Mouse (Mus musculus) cerebral cortex, adult 2 months (tissue): ENCODE data around the gene Tyro3.

ENCODE experiments used
- WGBS: fragments of 180-500 bp; shearing (Covaris S2); methylation state at CpG from one replicate; pipeline ENCODE4 v1.1.7; 2018; 5-methylcytosine and 5-hydroxymethylcytosine counted together

Tyro3 gene

DNA sequence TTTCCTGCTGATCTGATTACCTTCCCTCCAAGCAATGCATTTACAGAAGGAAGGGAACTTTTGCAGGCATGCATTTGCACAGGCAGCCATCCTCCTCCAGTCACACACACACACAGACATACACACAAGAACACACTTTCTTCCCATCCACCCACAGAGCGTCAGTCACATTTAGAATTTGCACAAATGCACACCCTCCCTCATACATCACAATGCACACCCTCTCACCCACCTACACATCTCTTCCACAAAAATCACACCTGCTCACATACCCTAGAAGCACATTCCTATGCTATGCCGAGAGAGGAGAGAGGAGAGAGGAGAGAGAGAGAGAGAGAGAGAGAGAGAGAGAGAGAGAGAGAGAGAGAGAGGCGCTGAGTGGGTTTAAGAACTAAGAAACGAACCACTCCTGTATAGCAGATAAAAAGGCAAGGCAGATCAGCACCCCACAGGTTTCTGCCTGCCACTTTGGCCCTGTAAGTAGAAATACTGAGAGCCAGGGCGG lies at the start of gene Tyro3:
TSS of gene Tyro3 (plus strand) at position 455 of the 505 bp plus-strand sequence.
- WGBS = 54% methylated on average over 5 of the region's 5 CpGs

DNA sequence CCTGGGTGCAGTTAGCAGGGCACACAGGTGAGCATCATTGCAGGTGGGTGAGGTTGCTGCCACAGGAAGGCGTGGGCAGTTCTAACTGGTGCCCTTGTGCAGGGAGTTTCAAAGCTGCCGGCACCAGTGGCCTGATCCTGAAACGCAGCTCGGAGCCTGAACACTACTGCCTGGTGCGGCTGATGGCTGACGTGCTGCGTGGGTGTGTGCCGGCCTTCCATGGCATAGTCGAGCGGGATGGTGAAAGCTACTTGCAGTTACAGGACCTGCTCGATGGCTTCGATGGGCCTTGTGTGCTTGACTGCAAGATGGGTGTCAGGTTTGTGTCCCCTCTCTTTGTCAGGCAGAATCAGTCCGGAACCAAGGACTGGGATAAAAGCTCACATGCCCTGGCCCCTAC lies 48.3 kb upstream of the Tyro3 start:
- 62% methylated on average over 13 of the region's 13 CpGs for WGBS

DNA sequence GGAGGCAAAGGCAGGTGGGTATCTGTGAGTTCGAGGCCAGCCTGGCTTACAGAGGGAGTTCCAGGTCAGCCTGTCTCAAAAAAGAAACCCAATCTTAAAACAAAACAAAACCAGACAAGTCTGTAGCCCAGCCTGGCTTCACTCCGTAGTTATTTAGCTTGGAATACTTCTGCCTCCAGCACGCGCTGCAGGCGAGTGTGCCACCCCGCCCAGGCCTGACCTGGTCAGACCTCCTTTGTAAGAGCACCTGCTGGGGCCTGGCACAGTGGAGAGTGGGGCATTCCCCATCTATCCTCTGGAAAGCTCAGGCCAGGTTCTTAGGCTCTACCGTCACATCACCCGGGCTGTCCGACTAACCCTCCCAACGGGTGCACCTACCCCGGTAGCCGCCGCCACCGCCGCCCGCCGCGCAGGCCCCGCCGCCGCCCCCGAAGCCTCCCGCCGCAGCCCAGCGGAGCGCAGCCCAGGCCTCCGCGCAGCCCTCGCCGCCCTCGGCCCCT lies 39.9 kb upstream of the Tyro3 start:
- 5% methylated on average over 31 of the region's 31 CpGs for WGBS

DNA sequence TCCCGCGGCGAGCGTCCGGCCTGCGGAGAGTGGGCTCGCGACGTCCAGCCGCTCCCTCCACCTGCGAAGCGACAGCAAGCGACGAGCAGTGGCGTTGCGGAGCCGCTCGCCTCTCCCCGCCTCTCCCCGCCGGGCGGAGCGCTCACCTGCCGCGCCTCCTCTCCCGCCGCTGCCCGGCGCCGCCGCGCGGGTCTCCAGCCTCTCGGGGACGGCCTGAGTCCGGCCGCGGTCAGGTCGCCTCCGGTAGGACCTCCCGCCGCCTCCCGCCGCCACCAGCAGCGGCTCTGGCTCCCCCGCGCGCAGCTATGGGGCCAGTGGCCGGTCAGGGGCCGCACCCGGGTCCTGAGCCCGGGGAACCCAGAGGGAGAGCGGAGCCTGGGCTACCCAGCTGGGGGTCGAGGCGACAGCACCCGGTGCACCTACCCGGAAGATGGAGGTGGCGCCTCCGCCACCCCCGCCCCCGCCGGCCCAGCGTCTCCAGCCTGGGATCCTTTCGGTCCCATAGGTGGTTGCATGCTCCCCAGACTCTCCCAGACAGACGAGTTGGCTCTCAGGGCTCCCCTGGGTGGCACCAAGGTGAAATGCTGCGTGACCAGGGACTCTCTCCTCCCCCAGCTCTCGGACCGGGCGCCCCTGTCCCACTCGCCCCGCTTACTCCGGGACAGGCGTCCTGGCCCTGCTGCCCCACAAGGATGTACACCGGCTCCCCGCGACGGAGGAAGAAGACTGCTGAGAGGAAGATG lies 39.3 kb upstream of the Tyro3 start:
- WGBS = under 1% methylated on average over 75 of the region's 77 CpGs

DNA sequence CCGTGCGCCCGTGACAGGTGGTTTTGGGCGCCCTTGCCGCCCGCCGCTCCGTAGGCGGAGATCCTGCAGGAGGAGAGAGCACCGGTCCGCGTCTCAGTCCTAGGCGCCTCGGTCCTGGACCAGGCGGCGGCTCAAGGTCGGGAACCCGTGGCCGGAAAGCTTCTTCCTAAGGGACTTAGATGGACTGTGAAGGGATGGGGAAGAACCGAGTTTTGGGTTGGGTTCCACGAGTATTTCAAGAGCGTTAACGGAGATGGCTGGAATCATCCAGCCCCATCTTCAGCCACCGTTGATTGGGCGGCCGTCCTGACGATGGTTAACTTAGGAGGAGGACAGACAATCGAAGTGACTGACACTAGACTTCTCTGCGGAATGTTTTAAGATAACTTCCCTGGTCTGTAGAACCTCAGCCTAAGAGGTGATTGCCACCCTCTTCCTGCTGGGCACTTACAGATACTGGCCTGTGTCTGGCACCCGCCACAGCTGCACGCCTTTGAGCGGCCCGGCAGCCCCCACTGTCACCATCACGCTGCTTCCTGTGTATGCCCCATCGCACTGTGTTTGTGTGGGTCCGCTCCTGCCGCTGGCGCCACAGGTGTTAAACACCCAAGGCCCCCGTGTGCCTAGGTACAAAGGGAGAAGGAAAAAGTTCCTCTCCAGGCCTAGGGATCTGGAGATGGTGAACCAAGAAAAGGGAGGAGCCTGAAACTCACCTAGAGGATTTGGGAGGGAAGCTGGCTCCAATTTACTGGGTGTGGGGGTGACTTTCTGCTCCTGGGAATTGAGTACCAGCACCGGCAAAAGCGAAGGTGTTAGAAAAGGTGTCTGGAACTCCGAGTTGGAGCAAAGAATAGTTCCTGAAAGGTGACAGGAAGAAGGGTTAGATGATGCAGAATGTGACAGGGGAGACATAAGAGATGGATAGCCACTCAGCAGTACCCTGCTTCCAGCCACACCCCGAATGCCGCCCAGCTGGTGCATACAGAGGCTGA lies 38.4 kb upstream of the Tyro3 start:
- 11% methylated on average over 44 of the region's 44 CpGs for WGBS

DNA sequence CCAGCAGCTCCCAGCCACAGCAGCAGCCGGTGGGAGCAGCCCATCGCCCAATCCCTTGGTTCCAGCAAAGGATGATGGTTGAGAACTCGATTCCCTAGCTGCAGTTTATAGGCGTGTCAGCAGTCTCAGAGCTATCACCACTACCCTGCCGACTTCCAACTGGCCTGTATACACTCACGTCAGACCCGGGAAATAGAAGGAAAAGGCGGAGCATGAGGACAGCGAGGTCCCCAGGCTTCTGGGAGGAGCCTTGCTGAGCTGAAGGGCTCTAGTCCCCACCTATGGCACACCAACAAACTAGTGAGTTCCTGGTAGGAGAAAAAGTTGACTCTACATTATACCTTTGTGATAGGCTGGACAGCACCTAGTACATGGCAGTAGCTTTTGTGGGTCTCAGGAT lies 37.3 kb upstream of the Tyro3 start, which contains the start of gene Ltk:
TSS of gene Ltk (minus strand) at position 181 of the 400 bp plus-strand sequence.
- WGBS = 52% methylated on average over 9 of the region's 9 CpGs

DNA sequence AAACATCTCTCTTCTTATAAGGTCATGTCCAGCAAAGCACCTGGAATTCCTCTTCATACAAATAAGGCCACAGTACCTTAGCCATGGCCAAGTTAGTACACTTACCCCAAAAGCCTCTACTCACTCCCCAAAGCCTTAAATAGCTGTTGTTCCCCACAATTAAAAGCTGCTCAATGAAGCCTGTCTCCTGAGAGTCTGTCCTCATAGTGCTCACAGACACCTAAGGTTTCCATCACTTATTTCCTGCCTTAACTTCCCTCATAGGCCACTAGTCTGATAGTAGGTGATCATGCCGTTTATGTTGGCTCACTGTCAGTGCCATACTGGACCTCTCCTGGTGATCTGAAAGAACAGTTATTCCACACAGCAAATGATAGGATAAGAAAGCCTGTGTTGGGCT lies 35.3 kb upstream of the Tyro3 start:
- WGBS = 75% methylated on average over 1 of the region's 1 CpGs

DNA sequence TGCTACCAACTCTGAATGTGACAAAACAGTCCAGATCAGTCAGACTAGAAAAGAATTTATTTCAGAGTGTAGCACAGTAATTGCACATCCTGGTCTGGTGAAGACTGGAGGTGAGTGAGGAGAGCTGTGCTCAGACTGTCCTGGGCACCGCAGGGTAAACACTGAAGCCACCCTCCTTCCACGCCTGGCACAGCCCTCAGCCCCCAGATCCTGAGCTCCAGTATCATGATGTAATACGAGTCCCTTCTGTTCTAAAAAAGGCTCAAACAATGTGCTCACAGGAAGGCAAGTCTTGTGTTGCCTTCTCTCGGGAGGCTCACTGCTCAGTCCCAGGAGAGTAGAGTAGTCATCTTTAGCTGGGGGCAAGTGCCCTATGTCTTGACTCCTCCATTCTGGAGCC lies 33.6 kb upstream of the Tyro3 start:
- 36% methylated on average over 4 of the region's 4 CpGs for WGBS

DNA sequence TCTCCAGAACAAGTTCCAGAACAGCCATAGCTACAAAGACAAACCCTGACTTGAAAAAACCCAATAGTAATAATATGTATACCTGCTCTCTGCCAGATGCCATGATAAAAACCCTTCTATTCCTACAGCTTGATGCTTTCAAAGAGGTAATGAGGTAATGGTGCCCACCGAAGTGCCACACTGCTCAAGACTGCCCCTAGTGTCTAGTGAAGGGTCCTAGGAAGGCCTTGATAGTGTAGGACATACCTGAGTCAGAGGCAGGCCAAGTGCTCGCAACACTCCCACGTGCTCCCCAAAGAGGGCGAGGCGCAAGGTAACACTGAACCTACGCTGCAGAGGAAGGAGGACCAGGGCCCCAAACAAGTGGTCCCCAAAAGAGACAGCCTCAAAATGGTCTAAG lies 30.3 kb upstream of the Tyro3 start:
- 95% methylated on average over 6 of the region's 6 CpGs for WGBS

DNA sequence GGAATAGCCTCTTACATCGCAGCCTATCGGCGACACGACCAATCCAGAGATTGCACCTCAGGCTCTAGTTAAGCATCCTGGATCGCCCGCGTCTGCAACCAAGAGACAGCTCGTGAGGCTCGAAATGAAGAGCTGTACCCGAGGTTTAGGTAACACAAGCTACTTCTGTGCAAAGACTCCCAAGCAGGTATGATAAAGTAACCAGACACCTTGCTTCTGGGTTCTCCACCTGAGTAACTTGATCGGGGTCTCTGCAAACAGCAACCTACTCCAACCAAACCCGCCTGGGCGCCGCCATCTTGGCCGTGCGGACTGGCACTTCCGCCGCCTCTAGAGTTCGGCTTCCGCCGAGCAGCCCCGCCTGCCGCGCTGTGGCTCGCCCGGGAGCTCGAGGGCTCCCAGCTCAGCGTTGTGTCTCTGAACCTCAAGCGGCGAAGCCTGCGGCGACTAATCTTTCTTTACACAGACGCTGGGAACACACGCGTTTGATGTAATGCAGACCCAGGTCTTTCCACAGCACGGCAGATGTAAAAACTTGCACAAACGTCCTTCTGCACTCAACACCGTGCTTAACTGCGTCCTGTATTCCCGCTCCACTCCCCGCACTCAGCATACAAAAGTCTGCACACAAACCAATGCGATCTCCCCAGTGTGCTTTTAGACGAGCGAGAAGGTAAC lies 10.2 kb upstream of the Tyro3 start, which contains the start of gene Rpap1:
TSS of gene Rpap1 (minus strand) at position 332 of the 678 bp plus-strand sequence.
- WGBS = under 1% methylated on average over 44 of the region's 44 CpGs

DNA sequence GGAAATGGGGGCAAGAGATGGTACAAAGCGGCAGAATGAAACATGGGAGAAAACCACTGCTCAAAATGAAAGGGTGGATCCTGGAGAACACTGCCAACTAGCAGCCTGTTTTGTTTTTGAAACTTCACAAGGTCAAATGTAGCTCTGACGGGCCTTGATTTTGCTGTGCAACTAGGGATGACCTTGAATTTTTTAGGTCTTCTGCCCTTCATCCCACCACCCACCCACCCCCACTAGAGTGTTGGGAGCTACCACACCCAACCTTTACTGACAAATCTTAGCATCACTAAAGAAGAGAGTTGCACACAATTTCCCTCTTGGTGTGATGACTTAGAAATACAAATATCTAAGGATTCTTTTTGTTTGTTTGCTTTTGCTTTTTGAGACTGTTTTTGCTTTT lies 7.5 kb upstream of the Tyro3 start:
- WGBS = 90% methylated on average over 2 of the region's 2 CpGs

DNA sequence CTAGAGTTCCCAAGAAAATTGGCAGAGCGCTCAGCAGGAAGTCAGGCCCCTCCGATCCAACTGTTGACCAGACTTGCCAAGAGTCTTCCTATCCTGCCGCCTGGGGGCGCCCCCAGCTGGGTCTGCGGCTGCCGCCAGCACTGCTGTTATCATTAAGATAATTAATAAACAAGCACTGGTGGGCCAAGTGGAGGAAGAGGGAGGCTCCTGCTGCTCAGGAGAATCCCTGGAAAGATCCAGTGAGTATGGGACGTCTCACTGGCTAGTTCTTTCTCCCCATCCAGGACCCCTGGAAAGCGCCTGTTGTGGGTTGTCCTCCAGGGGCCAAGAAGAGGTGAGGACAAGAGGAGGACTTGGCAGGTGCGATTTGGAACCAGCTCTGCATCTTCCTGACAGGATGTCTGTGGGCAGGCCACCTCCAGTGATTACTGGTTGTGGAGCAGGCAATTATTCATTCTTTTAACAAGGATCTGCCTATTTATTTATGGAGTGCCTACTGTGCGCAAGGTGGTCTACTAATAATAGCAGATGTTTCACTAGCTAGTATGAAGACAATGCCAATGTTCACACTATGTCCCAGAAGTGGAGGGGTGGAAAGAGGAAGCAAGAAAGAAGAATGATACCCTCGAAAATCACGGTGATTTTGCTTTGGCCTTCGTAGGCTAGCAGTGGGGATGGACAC lies 854 bp downstream of the Tyro3 start:
- 20% methylated on average over 13 of the region's 13 CpGs for WGBS

DNA sequence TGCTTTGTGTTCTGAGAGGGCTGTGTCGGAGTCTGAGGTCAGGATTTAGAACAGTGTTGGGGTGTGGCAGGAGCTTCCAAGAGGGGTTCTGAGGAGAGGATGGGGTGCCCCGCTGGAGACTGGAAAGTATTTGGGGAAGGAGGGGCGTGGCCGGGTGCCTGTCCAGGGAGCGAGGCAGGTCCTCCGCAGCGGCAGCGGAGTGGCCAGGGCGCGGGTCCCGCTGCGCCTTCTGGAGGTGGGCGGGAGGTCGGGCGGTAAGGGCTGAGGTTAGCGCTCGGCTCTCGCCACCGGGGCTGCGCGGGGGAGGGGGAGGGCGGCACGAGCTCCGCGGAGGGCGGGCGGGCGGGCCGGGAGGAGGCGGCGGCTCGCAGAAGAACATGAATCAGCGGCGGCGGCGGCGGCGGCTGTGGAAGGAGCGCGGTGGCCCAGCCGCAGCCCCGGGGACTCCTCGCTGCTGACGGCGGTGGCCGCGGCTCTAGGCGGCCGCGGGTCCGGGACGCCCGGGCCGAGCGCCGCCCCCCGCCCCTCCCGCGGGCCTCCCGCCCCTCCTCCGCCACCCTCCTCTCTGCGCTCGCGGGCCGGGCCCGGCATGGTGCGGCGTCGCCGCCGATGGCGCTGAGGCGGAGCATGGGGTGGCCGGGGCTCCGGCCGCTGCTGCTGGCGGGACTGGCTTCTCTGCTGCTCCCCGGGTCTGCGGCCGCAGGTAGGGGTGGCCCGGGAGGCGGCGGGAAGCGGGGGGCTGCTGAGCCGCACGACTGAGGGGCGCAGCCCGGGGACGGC lies 1.8 kb downstream of the Tyro3 start:
- WGBS = under 1% methylated on average over 78 of the region's 89 CpGs

DNA sequence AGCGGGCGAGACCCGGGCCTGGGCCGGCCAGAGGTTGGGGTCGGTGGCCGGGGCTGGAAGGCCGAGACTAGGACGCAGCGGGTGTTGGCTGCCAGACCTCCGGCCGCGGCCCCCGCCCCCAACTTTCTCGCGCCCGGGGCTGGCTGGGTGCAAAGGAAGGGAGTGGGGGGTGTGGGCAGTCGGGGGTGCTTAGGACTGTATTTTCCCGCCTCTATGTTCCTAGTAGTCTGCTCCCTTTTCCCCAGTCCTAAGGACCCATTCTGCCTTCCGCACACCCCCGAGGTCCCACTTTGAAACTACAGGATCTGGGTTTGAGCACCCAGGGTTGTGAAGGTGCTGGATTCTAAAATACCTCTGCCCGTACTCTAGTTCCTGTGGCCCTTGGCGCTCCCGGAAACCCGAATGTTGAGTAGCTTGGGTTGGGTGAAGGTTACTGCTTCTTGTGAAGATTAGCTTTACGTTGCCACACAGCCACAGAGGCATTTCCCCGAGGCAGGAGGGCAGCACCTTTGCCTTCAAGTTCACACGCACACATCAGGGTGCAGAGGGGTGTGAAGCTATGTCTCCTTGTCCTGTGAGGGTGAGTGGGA lies 2.5 kb downstream of the Tyro3 start:
- WGBS = under 1% methylated on average over 24 of the region's 27 CpGs

DNA sequence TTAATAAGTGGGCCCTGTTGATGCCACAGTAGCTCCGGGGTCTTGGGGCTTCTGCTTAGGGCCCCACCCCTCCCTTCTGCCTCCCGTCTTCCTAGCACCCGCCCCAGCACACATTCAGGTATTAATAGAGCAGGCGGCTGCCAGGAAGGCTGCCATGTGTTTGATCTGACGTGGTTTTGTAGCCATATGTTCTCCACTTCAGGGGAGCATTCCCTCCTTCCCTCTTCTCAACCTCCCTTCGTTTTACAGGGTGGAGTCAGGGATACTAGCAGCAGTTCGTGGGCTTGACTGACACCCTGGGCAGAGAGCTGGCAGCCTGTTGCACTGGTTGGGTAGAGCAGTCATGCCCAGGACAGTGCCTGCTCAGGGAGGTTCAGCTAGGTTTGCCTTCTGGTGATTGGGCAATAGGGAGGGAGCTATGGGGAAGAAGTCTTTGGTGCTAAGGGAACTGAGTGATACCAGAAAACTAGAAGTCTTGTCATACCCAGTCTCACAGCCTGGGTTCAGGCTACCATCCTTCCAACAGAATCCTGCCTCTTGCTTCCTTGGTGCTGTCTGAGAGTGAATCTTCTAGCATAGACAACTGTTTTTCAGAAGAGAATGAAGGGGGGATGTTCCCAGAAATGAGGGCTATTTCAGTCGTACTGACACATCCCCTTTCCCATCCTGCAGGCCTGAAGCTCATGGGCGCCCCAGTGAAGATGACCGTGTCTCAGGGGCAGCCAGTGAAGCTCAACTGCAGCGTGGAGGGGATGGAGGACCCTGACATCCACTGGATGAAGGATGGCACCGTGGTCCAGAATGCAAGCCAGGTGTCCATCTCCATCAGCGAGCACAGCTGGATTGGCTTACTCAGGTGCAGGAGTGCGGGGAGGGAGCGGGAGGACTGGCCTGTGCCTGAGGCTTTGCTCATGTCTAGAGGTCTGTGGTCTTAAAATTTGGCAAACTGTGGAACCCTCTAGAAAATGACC lies 3.6 kb downstream of the Tyro3 start:
- WGBS = 54% methylated on average over 15 of the region's 15 CpGs

DNA sequence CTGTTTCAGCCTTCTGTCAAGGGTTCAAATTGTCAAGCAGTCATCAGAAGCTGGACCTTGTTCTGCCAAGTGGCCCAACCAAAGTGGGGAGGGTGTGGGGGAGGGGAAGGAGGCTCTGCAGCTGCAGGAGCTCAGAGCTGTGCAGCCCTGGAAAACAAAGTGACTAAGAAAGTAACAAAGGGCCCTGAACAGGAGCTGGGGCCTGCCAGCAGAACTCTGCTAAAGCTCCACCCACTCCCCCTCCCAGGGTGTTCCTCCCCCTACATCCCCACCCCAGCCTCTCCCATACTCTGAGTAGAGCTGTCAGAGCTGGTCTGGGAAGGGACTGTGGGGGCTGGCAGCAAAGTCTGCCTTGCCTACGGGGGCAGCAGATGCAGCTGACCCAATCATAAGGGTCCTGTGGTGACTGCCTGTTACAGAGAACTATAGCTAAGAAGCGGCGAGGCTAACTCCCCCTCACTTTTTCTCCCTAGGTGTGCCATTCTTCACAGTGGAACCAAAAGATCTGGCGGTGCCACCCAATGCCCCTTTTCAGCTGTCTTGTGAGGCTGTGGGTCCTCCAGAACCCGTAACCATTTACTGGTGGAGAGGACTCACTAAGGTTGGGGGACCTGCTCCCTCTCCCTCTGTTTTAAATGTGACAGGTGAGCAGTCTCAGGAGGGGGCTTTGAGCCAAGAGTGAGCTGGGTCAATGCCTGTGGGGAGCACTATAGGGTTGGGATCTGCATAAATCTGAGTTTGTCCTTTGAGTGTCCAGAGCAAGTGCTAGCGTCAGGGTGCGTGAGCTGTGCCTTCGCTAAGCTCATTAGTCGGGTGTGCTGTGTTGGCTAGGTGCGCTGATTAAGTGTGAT lies 5.5 kb downstream of the Tyro3 start:
- 38% methylated on average over 10 of the region's 10 CpGs for WGBS

DNA sequence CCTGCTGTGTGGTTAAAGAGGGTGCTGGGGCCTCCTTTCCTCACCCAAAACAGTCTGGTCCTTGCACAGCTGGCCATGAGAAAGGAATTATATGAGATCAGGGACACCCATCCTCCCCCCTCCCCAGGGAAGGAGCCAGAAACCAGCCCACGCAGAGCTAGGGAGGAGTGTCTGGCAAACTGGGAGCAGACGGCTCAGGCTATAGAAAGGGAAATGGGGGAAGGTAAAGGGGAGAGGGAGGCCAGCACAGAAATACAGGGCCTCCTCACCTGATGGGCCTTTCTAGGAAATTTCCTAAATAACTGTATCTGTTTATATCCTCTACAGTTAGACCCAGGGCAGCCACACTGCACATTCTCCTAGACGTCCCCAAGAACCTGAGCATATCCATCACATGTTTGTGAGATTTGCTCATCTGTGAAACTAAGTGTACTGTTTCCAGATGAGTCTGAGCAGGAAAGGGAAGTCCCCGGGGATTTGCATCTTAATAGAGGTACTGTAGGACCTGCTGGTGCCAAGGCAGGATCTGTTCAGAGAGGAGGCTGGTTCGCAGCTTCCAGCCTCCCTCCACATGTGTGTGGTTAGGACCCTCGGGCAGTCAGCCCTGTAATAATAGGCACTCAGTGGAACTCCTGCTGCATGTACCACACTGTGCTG lies 6.2 kb downstream of the Tyro3 start:
- WGBS = 23% methylated on average over 6 of the region's 6 CpGs
